Mouse (Mus musculus) lung, postnatal 25 days (tissue): Measurements from ENCODE around the gene Btn2a2.

Source experiments
- DNase-seq: peaks from one replicate; pipeline ENCODE4 v3.0.0; 2022; ENCODE audit warnings: low spot score

Gene Btn2a2

DNA sequence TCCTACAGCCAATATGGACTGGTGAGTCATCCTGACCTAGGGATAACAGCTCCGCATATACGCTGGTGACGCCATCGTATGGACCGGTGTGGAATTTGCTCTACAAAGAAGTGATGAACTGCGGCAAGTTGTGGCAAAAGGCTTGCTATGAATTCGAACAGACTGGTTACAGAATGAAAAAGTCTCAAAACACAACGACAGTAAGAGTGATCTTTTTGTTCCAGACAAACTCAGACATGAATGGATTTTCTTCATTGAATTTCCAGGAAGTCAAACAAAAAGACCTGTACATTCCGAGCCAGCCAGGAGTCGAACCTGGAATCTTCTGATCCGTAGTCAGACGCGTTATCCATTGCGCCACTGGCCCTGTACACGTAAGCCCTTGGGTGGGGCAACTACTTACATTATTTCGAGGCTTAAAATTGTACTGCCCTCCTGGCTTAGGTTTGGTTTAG lies 42.1 kb downstream of the Btn2a2 start:
- peak; percentile 81 for DNase-seq

- peak; percentile 93 for DNase-seq
These were observed 42.9 kb downstream of the Btn2a2 start for GRCm38 (mm10) chr13:23445561-23446320.

GRCm38 (mm10) chr13:23445156-23445555 lies 43.5 kb downstream of the Btn2a2 start:
- no peak for DNase-seq

DNA sequence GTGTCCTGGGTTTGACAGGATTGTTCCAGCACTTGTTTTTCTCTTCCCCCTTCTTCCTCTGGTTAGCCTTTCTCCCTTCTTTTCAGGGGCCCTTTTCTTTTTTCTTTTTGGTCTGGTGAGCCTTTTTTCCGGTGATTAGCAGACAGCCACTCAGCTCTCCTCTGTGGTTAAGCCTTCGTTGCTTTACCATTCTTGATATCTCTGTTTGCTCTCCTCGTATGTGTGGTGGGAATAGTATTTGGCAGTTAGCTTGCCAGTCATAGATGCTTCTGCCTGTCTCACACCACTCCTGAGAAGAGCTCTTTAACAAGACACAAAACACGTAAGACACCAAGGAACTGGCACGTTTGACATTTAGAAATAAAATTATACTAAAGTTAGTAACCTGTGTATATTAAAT lies 44.2 kb downstream of the Btn2a2 start:
- no peak for DNase-seq

- no peak for DNase-seq
These were observed 48.8 kb downstream of the Btn2a2 start for GRCm38 (mm10) chr13:23439901-23440300.

DNA sequence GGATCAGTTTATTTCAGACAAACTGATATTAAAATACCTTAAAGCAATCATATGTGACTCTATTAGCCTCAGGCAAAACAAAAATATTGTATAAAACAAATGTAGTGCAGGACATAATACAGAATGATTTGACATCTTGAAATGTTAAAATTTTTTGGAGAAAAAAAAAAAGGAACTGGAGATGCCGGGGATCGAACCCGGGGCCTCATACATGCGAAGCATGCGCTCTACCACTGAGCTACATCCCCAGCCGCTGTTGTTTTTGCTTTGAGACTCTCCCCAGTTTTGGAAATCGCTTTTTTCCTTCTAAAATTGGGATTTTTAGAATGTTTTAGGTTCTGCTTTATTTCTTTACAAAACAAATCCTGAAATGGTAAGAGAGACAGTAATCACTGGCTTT lies 50.1 kb downstream of the Btn2a2 start:
- DNase-seq = no peak

DNA sequence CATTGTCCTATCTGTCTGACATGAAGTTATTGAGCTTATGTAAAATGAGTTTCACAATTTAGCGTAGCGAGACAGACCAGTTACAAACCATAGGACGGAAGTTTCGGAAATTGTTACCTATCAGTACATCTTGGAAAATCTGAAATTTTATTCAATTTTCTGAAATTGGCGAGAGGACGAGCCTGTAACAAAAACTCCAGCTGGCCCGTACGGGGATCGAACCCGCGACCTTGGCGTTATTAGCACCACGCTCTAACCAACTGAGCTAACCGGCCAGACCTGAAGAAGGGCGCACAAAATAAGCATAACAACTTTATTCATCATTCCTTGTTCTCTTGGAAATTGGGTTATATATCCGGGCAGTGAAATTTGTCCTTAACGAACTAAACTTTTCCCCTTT lies 50.7 kb downstream of the Btn2a2 start:
- DNase-seq = peak; percentile 91

DNA sequence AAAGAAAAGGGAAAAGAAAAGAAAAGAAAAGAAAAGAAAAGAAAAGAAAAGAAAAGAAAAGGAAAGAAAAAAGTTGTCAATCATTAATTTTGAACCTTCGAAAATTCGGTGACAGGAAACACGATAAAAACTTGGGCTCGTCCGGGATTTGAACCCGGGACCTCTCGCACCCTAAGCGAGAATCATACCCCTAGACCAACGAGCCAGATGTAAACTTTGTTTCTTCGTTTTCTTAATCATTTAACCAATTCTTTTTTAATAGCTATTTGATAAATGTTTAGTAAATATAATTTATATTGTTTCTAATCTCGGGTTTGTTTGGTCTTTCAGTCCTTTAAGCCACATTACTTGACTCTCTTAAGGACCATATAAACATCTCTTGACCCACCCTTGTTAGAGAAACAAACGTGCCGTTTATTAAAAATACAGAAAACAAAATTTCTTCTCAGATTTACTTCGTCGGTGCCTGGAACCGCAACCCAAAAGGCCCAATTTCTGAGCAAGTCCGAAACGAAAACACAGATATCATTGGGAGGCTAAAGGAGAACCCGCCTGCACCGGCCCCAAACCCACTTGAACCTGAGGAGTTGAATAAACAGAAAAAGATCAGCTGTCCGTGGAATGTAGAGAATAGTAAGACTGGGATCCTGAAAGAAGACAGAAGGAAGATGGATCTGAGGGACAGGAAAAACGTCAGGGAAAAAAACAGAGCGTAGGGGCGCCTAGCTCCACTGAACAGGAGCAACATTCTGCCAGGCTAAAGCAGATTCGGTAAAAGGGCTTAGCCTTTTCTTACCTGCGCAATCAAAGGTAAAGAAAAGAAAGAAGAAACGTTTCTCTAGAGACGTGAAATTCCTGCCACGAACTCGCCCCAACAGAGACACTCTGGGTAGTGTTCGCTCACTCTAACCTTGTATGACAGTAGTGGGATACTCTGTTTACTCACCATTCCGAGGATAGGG lies 51.5 kb downstream of the Btn2a2 start:
- peak; percentile 58 for DNase-seq

GRCm38 (mm10) chr13:23436231-23436661 lies 52.4 kb downstream of the Btn2a2 start:
- peak; percentile 60 for DNase-seq

DNA sequence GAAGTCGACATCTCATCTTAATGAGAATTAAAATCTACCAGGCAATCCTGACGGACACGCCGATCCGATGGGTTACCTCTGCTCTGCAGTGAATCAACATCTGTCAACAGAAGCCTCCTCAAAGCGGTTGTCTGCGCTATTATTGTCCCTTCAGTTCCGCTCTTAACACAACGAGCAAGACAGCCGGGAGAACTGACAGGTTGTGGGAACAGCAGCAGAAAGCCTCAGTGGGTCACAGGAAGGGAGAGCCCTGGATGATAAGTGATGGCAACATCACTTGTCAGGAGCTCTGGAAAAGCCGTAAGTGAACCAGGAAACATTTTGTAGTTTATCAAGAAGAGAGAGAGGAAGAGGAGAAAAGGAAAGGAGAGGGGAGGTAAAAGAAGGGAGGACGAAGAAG lies 53.0 kb downstream of the Btn2a2 start:
- no peak for DNase-seq

GRCm38 (mm10) chr13:23435241-23435640 lies 53.4 kb downstream of the Btn2a2 start:
- DNase-seq = no peak

DNA sequence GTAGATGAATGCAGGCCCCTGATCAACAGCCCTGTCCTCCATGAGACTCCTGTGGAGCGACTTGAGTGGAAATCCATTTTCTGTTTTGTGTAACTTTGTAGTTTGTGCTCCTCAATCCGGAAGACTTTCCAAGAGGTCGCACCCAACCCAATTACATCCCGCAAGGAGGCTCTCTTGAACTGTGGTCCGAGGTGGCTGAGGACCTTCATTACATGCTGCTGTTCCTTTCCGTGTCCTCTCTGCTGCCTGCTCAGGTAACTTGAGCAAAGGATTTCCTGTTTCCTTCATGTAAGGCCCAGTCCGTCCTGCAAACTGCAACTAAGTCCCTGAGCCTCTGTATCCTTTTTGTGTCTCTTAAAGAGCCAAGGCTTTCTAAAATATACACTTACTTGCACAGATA lies 54.2 kb downstream of the Btn2a2 start:
- no peak for DNase-seq

DNA sequence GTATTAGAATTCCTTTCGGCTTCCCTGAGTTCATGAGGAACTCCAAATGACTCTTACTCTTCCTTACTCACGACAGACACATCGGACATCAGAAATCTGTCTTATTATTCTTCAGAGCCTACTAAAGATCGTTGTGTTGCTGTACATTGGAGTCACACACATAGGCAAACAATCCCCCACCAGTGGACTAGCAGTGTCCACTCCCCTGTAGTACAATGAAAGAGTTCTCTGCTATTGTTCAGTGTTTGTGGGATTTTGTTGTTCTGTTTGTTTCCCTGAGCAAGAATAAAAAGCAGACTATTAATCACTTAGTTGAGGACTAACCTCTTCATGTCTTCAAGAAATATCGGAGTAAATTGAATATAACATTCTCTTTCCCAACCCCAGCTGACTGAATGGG lies 54.9 kb downstream of the Btn2a2 start:
- DNase-seq = no peak

DNA sequence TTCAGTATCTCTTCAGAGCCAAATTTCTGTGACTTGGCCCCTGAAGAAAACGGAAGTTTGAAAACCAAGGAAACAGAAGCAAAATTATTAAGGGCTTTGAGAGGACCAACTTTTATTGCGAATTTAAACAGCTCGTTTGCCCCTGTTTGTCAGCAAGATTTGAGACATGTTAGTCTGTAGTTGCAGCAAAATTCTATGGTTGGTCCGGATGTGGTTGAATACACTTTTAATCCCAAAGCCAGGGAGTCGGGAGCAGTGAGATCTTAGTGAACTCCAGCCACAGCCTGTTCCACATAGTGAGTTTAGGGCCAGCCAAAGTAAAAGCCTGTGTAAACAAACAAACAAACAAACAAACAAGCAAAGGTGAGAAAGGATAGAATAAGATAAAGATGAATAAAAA lies 55.5 kb downstream of the Btn2a2 start:
- DNase-seq = no peak

- peak; percentile 95 for DNase-seq
These were observed 56.0 kb downstream of the Btn2a2 start for GRCm38 (mm10) chr13:23432562-23433201.

GRCm38 (mm10) chr13:23431351-23431771 lies 57.3 kb downstream of the Btn2a2 start:
- peak; percentile 81 for DNase-seq

GRCm38 (mm10) chr13:23430734-23431133 lies 57.9 kb downstream of the Btn2a2 start:
- peak; percentile 87 for DNase-seq

DNA sequence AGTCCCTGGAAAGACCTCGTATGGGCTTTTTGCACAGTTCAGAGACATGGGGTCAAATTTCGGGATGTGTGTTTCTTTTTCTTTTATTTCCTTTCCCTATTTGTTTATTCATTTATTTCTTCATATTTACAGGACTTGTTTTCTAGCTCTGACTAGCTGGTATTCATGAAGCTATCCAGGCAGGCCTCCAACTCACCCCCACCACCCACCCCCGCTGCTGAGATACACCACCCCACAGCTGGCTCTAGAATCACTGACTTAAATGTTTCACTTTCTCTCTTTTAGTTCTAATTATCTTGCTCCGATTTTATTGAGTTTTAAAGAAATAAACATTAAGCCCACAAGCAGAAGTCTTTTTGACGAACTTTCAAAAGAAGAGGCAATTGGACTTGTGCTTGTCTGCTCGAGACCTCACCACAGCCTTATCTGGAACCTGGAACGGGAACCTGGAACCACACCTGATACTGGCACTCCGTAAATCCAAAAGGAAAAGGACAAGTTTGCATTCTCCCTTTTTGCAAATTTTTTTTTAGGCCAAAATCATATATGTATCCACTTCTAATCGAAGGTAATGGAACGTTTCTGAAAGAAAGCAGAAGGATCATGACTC lies 58.8 kb downstream of the Btn2a2 start:
- no peak for DNase-seq

- no peak for DNase-seq
These were observed 60.3 kb downstream of the Btn2a2 start for GRCm38 (mm10) chr13:23428166-23428993.
